Mouse (Mus musculus): ENCODE results near the gene Oxsm.
A peak's percentile ranks its signal among the peaks of the same experiment; 100 is the strongest.

Oxsm gene

GRCm38 (mm10) chr14:16236466-16236865 is 13.1 kb downstream of the Oxsm start:
- no peak for DNase-seq

GRCm38 (mm10) chr14:16233515-16233914 is 16.1 kb downstream of the Oxsm start:
- no peak for DNase-seq

- DNase-seq: no peak
Observed at GRCm38 (mm10) chr14:16230581-16230980, 19.0 kb downstream of the Oxsm start.

GRCm38 (mm10) chr14:16229395-16229794 is 20.2 kb downstream of the Oxsm start:
- no peak for DNase-seq

GRCm38 (mm10) chr14:16219015-16219414 is 30.6 kb downstream of the Oxsm start:
- no peak for DNase-seq

- no peak for DNase-seq
Observed at GRCm38 (mm10) chr14:16207722-16208121, 41.9 kb downstream of the Oxsm start.

- no peak for DNase-seq
Observed at GRCm38 (mm10) chr14:16201673-16202072, 47.9 kb downstream of the Oxsm start.

- DNase-seq: peak; percentile 76
Observed at GRCm38 (mm10) chr14:16200969-16201638, 48.5 kb downstream of the Oxsm start.

GRCm38 (mm10) chr14:16200220-16200912 is 49.2 kb downstream of the Oxsm start:
- DNase-seq: no peak

- DNase-seq: peak; percentile 30
Observed at GRCm38 (mm10) chr14:16196518-16196917, 53.1 kb downstream of the Oxsm start.

GRCm38 (mm10) chr14:16195486-16195885 is 54.1 kb downstream of the Oxsm start:
- no peak for DNase-seq

- no peak for DNase-seq
Observed at GRCm38 (mm10) chr14:16194125-16194524, 55.5 kb downstream of the Oxsm start.

- no peak for DNase-seq
Observed at GRCm38 (mm10) chr14:16189142-16189541, 60.5 kb downstream of the Oxsm start.

All from right cerebral cortex, postnatal 4 days (tissue).